Mouse (Mus musculus) kidney, adult 18-20 months (tissue): ENCODE data around the gene Fbxl15.

ENCODE experiments used
- DNase-seq: peaks from one replicate; pipeline ENCODE4 v3.0.0; 2021

The Fbxl15 gene

GRCm38 (mm10) chr19:46328081-46329030 lies at the start of gene Fbxl15:
TSS of gene Fbxl15 (plus strand) at chr19:46328184.
- DNase-seq = peak; percentile 96

GRCm38 (mm10) chr19:46282081-46282849 lies 45.7 kb upstream of the Fbxl15 start:
- DNase-seq = no peak

GRCm38 (mm10) chr19:46284686-46285085 lies 43.3 kb upstream of the Fbxl15 start:
- DNase-seq = no peak

- no peak for DNase-seq
Measured at GRCm38 (mm10) chr19:46285631-46286030, 42.4 kb upstream of the Fbxl15 start.

- DNase-seq = peak; percentile 30
Measured at GRCm38 (mm10) chr19:46286047-46286446, 41.9 kb upstream of the Fbxl15 start.

- DNase-seq = no peak
Measured at GRCm38 (mm10) chr19:46286926-46287325, 41.1 kb upstream of the Fbxl15 start.

GRCm38 (mm10) chr19:46287566-46287965 lies 40.4 kb upstream of the Fbxl15 start:
- DNase-seq = no peak

GRCm38 (mm10) chr19:46290535-46291105 lies 37.4 kb upstream of the Fbxl15 start:
- no peak for DNase-seq

GRCm38 (mm10) chr19:46296938-46297337 lies 31.0 kb upstream of the Fbxl15 start:
- no peak for DNase-seq

- no peak for DNase-seq
Measured at GRCm38 (mm10) chr19:46300294-46301045, 27.5 kb upstream of the Fbxl15 start.

- DNase-seq = no peak
Measured at GRCm38 (mm10) chr19:46302551-46302950, 25.4 kb upstream of the Fbxl15 start.

GRCm38 (mm10) chr19:46303251-46304215 lies 24.5 kb upstream of the Fbxl15 start:
- DNase-seq = no peak

- DNase-seq = peak; percentile 96
Measured at GRCm38 (mm10) chr19:46304216-46304841, 23.7 kb upstream of the Fbxl15 start, which contains the start of gene Nfkb2. TSS of gene Nfkb2 (plus strand) at chr19:46304320.

- no peak for DNase-seq
Measured at GRCm38 (mm10) chr19:46304908-46305333, 23.1 kb upstream of the Fbxl15 start.

GRCm38 (mm10) chr19:46305432-46306267 lies 22.3 kb upstream of the Fbxl15 start:
- DNase-seq = peak; percentile 92

- no peak for DNase-seq
Measured at GRCm38 (mm10) chr19:46306268-46306610, 21.7 kb upstream of the Fbxl15 start.

GRCm38 (mm10) chr19:46306751-46307289 lies 21.2 kb upstream of the Fbxl15 start:
- DNase-seq = no peak

- no peak for DNase-seq
Measured at GRCm38 (mm10) chr19:46307781-46308180, 20.2 kb upstream of the Fbxl15 start.

GRCm38 (mm10) chr19:46308303-46308702 lies 19.7 kb upstream of the Fbxl15 start:
- DNase-seq = no peak
